Mouse (Mus musculus) mouse embryonic stem cell (cell line): ENCODE results near the gene Fdx1.

Source experiments
- in situ Hi-C, 2 experiments: fragments of 300-500 bp; cut with MboI; formaldehyde crosslinking; loops; 1 replicate in 1 of 2; 3 replicates in 1 of 2; pipeline ENCODE4 v1.14.3; 2019 to 2020; ENCODE audit warnings: low sequenced_read_pairs in 2 of 2, low pct_unique_long_range_greater_than_20kb in 1 of 2, mixed read lengths in 1 of 2; ENCODE audit not compliant: unreplicated experiment in 1 of 2

Gene Fdx1

DNA sequence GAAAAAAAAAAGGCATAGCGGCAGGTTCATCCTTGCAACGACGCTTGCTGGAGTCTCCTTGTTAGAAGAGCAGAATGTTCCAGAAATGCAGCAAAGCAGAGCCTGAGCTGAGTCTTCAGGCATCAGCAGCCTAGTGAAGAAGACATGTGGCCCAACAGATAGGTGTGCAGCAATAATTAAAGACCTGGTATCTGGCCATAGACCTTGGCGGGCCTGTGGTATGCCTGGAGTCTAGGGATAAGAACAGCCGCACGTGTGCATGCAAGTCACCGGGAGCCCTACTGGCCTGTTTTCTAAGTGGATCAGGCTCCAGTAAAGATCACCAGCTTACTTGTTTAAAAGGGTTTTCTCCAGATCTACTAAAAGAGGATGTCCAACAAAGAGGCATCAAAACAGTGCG is 36.7 kb downstream of the Fdx1 start:
- in situ Hi-C loops = no loop called here

DNA sequence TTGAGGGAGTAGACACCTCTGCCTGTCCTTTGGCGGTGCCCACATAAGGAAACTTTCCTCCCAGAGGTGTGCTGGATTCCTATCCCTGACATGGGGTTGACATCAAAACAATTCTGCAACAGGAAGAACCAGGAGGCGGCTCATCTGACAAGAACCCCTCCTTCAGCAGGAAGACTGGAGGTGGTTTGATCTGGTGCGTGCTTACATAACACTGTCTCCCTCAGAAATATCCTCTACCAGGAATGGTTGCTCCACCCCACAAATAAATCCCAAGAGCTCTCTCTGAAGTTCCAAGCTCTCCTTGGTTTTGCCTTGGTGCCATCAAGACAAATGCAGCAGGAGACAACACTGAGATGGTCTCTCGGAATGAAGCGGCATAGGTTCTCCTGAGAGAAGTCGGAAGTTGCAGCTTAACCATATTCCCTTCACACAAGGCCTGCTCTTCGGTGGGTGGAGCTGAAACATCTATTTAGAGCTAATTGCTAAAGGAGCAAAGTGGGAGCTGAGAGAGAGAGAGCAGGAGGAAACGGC is 38.7 kb downstream of the Fdx1 start:
- in situ Hi-C loops = loop anchor here in 1 of 2 experiments (25.0 kb wide), 1 partner anchor 587 kb away; the partner anchor contains the start of gene 1810046K07Rik

DNA sequence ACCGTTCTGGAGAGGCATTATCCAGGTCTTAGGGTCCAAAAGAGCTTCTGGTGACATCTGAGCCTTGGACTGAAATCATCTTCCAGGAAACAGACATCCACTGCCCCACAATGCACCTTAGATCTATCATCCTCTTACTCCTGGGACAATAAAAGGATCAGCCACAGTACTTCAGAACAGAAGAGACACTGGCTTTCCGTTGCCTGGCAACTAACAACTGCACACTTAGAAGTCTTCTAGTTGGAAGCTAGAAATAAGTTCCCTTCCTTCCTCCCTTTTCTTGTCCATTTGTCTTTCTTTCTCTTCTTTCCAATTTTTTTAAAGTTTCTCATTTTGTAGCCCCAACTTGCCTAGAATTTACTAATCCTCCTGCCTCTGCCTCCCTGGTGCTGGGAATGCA is 40.6 kb downstream of the Fdx1 start:
- in situ Hi-C loops = loop anchor here in 1 of 2 experiments (25.0 kb wide), 1 partner anchor 585 kb away; the partner anchor contains the start of gene 1810046K07Rik

DNA sequence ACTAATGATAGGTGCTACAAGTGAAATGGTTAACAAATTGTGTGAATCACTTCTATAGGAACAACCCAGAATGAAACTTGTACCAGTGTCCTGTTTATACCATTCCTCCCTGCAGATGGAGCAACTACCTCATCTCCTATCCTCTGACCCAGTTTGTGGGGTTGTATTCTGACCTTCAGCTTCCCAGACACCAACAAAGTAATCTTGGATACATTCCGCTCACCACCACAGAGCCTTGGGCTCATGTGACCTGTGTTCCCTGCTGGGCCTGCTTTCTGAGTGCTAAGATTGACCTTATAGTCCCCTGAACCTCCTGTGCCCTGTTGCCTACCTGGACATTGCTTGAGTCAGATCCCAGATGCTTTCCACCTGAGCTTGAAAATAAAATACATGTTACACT is 47.8 kb downstream of the Fdx1 start:
- in situ Hi-C loops = loop anchor here in 1 of 2 experiments (25.0 kb wide), 1 partner anchor 578 kb away; the partner anchor contains the start of gene 1810046K07Rik

DNA sequence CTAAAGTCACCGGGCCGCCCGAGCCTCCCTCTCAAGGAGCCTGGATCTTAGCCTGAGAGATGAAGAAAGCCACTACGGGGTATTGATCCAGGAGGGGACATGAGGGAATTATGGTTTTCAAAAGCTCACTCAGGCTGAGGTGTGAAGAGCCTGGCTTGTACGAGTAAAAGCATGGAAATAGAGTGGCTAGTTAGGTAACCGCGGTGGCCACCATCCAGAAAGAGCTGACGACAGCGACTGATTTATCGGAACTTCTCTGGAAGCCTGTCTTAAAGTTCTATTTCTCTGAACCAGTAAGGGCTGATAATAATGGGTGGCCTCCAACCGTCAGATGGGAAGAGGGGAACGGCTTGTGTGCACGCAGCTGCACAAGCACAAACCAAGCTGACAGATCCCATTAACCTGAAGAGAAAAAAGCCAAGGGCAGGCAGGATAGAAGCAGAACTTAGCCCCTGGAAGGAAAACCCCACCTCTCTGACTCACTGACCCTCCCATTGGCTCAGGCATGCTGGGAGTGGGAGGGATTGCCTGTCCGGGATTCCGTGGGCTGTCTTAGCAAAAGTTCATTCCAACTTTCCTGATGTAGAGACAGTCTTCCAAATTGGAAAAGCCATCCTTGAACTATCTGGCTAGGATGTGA is 48.8 kb downstream of the Fdx1 start:
- in situ Hi-C loops = loop anchor here in 1 of 2 experiments (25.0 kb wide), 1 partner anchor 577 kb away; the partner anchor contains the start of gene 1810046K07Rik

DNA sequence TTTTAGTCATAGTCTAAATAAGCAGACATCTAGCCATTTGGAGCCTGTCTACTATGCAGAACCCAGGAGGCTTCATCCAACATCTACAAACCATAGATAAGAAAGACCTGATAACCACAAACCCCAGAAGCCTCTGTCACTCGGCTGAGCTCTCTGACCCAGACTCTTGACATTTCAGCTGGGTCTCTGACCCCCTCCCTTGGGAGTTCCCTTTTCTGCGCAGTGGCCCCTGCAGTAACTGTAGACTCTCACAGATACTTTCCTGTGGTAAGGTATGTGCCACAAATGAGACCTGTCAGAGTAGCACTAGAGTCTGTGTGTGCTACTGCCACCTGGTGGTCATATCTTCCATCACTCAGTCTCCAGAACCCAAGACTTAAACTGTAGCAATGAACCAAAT is 54.5 kb downstream of the Fdx1 start:
- in situ Hi-C loops = loop anchor here in 1 of 2 experiments (25.0 kb wide), 1 partner anchor 572 kb away; the partner anchor contains the start of gene 1810046K07Rik

DNA sequence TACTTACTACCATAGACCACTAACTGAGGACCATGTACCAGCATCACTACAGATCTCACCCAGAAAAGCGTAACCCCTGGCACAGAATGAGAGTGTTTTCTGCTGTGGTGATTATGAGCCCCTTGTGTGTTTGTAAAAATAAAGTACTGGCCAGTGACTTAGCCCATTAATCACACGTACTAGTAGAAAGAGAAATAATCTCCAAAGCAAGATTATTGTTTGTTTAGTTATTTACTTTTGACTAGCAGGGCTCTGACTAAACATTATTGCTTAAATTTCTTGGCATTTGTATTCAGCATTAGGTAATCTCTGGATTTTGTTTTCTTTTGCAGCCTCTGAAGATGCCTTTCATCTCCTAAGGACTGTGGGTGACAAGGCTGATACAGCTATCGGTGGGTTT is 55.1 kb downstream of the Fdx1 start:
- in situ Hi-C loops = loop anchor here in 1 of 2 experiments (25.0 kb wide), 1 partner anchor 571 kb away; the partner anchor contains the start of gene 1810046K07Rik

DNA sequence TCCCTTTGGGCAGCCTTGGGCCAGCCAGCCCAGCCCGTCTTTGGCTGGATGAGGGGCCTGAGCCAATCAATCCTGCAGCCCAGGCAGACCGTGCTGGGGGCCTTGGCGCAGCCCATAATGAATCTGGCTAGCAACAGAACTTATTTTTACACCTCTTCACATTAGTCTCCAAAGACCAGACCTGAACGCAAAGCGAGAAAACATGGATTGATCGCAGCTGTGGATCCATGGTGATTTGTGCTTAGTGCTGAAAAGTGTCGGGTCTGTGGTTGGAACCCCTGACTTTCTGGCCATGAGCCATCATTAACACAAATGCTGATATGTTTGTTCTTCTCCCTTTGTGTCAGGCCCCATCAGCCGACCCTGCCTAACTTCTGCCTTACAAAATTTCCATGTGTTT is 56.4 kb downstream of the Fdx1 start:
- in situ Hi-C loops = loop anchor here in 1 of 2 experiments (25.0 kb wide), 1 partner anchor 570 kb away; the partner anchor contains the start of gene 1810046K07Rik
